19 mouse cellular contexts compared by ENCODE assay signal in the genomic region with DNA sequence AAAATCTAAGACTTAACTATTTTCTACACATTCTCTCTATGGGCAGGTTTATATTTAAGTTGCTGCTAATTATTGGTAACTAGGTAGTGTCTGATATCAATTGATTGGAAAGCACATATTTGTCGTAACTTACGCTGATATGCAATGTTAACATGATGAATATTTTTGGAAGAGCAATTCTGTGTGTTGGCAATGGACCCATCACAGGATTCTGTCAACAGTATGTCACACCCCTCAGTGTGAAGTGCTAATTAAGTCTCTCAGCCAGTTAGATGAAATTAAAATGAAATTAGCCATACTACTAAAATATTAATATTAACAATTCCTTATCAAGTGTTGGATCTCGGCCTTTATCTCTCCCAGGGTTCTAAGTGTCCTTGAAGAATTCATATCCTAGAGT.
"Had no signal": no experiment of that assay in that cellular context is flagged by ENCODE, and none has a peak within 500 bp of the region (broad histone marks: within the 10 kb centered on the region; RNA-seq: fewer than 3 reads in every experiment).

No protein-coding gene starts in this region.

- ATAC-seq: liver, postnatal 0 days; midbrain, embryonic 16.5 days had no signal

- H3K9ac ChIP-seq: liver, postnatal 0 days; lung, embryonic 14.5 days; midbrain, embryonic 12.5 days; neural tube, embryonic 13.5 days; neural tube, embryonic 15.5 days had no signal

- H3K4me1 ChIP-seq: midbrain, embryonic 10.5 days; midbrain, embryonic 12.5 days; neural tube, embryonic 13.5 days; neural tube, embryonic 15.5 days had no signal

- H3K4me3 ChIP-seq: midbrain, embryonic 10.5 days; midbrain, embryonic 12.5 days; myocyte; neural tube, embryonic 13.5 days; neural tube, embryonic 15.5 days had no signal

- H3K4me2 ChIP-seq: lung, embryonic 14.5 days; midbrain, embryonic 12.5 days; neural tube, embryonic 13.5 days; neural tube, embryonic 15.5 days had no signal

- H3K27me3 ChIP-seq: midbrain, embryonic 12.5 days; neural tube, embryonic 13.5 days; neural tube, embryonic 15.5 days had no signal

- H3K9me3 ChIP-seq: midbrain, embryonic 10.5 days; midbrain, embryonic 12.5 days; neural tube, embryonic 13.5 days; neural tube, embryonic 15.5 days had no signal

- H3K27ac ChIP-seq: midbrain, embryonic 10.5 days; midbrain, embryonic 12.5 days; neural tube, embryonic 13.5 days; neural tube, embryonic 15.5 days had no signal

- DNase-seq: liver, postnatal 0 days; lung, postnatal 10 days; lung, postnatal 4 days; midbrain, embryonic 14.5 days; retina, postnatal 1 day; right cerebral cortex, adult 18-20 months; right cerebral cortex, postnatal 25 days; right cerebral cortex, postnatal 4 days; spleen, adult 18-20 months; thymus, adult 18-20 months; thymus, postnatal 14 days; thymus, postnatal 36 days had no signal

- H3K36me3 ChIP-seq: midbrain, embryonic 10.5 days; midbrain, embryonic 12.5 days; neural tube, embryonic 13.5 days; neural tube, embryonic 15.5 days had no signal
